Mouse (Mus musculus) cerebellum, postnatal 14 days (tissue): Measurements from ENCODE around the gene Med13.
A peak's percentile ranks its signal among the peaks of the same experiment; 100 is the strongest.

Experiments used
- DNase-seq, 2 experiments: peaks; one replicate each; pipeline ENCODE4 v3.0.0; 2021; ENCODE audit warnings: mixed read lengths in 2 of 2

Gene Med13

DNA sequence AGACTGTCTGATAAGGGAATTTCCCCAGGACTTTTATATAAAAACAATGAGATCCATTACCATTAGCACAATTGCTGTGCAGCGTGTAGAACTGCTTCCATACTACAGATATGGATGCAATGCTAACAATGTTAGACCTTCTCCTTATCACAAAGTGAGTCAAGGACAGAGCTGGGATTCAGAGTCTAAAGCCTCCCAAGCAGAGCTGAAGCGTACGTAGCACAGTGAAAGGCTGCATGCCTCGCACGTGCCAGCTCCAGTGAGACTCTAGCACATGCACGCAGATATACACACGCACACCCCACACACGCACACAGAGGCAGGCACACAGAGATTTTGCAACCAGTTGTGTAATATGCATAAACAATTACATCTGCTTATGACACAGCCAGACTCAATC is 71.7 kb downstream of the Med13 start:
- no peak for DNase-seq

DNA sequence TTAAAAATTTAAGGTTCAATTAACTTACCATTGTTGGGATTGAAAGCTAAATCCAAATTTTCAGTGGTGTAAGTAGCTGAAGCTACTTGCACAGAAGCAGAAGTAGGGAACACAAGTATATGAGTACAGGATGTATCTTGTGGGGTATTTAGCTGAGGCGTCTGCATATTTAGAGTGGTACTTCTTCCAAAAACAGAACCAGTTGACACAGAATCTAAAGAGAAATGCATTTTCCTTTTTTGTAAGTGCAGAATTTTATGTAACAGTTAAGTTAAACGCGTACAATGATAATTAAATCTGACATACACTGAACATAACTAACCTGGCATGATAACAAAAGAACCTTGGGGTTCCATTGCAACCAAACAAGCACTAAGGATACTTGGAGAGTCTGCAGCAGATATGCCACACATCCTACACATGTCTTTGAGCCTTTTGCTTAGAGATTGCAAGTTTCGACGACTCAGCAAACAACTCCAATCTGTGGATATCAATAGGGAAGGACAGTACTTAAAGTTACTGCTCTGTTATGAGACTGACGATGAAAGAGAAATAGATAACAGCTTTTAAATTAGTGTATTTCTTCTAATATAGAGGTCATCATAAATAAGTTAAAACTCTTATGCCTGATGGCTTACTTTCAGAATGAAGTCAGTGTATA is 78.8 kb downstream of the Med13 start:
- no peak for DNase-seq

DNA sequence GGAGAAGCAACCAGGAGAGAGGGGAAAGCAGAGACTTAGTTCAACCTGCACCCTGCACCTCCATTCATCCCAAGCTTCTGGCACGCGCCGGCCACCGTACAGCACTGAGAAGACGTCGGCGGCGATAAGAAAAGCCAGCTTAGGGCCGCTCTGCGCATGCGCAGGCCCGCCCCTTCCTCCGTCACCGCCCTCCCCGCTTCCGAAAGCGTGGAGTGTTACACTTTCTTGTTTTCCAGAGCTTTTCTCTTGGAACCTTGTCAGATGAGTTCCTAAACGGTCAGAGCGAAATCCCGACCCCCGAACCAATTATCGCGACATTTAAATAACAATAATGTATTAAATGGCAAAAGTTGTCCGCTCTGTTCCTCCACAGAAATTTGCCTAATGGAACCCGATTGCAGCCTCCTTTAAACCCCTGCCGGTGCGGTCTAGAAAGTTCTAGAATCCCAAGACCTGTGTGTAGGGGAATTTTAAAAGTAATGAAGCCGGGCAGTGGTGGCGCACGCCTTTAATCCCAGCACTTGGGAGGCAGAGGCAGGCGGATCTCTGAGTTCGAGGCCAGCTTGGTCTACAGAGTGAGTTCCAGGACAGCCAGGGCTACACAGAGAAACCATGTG is 99.8 kb downstream of the Med13 start, which contains the start of gene Ints2:
Gene Ints2 (minus strand): TSS at position 116 of the 617 bp plus-strand sequence.
- DNase-seq = peak; percentile 97

DNA sequence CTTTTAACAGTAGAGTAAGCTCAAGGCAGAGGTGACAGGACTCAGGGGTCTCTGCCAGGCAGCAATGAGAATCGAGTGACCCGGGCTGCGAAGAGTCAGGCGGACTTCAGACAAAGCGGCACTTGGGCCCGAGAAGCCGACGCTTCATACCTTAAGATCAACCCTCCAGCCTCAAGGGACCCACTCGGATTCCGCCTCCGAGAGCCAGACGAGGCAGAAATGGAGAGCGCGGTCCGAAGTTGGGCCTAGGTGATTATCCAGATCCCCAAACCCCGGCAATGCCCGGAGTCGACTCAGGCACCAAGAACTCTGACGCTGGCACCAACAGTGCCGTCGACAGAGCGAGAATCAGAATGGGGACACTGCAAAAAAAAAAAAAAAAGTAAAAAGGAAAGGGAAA is 100.3 kb downstream of the Med13 start:
- no peak for DNase-seq

DNA sequence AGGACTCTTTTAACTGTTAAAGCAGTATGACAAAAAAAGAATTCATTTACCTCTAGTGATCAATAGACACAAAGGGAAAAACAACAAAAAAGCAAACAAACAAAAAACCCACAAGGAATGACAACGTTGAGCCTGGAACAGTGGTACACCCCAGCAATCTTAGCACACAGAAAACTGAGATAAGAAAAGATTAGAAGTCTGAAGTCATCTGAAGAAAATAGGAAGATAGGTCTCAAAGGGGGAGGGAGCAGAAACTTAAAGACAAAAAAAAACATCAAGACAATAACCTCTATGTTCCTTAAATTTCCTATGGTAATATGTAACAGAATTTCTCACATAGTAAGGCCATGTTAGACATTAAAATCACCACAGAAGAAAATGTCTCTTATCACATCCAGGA is 104.1 kb downstream of the Med13 start:
- no peak for DNase-seq

DNA sequence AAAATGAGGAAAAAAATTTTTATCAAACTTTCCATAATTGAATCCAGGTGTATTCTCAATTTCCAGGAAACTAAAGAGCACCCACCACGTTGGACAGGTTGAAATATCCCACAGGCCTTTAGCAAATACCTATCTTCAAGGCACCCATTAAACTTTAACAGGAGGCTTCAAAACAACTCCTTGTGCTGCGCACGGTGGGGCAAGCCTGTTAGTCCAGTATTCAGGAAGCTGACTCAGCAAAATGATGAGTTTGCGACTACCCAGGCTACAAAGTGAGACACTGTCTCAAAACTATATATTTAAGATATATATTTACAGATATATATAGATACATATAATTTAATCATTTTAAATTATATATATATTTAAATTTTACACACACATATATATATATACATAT is 125.0 kb downstream of the Med13 start:
- DNase-seq = no peak

DNA sequence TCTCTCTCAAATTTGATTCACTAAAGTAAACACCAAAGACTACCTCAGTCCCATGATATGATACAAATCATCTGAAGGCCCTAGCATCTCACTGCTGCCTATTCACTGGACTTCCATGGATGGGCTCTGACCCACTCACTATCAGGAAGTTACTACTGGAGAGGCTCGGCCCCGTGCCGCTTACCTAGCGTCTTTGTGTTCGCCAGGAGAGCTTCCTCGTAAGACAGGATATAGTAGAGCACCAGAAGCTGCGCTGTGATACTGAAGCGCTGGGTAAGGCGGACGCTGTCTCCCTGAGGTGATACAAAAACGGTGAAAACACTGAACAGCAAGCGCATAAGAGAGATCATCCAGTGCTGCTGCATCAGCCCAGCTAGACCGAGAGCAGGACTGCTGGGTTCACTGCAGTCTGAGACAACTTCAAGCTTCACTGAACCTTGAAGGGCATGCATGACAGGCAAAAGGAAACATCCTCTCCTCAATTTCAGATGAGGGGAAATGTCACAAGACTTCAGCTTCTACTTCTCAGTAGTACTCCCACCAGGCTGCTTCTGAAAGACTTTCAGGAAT is 125.5 kb downstream of the Med13 start:
- DNase-seq = no peak

DNA sequence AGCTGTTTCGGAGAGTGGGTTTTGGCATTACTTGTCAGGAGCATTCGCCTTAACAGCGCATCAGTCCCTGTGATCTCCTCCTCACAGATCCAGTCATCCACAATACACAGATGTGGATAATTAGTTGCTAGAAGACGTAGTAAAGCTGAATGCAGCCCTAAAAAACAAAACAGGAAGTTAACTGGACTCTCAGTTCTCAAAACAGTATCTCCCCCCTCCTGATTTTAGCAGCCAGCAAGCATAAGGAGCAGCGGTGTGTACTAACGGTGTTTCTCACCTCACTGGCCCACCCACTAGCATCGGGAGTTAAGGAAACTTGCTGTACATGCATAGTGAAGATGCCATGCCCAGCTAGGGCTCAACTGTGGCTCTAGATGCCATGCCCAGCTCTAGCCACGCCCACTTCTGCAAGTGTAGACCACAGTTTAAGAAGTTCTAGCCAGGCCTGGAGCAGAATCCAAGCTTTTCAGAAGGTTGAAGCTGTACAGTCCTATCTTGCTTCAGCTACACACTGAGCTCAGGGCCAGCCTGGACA is 130.7 kb downstream of the Med13 start:
- no peak for DNase-seq

DNA sequence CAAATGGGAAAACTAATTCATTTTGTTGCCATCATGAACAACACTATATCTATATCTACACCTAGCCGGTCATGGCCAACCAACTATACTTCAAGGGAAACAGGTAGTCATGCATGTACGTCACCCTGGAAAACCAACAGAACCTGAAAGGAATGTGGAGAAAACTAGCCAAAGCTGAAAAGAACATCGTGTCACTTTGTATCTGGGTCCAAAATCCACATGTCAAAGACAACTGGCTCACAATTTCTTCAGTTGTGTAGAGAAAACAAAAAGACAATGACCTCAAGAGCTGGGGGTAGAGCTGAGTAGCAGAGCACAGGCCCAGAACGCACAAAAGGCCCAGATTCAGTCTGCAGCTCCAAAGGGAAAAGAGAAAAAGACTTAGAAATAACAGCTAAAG is 131.6 kb downstream of the Med13 start:
- no peak for DNase-seq
